Mouse (Mus musculus) CH12.LX (cell line): ENCODE results near the gene Csmd2. TPM values are rescaled to one million over a fixed set of nuclear protein-coding genes. Genes with fewer than 3 reads are reported as not detected.

Source experiments
- DNase-seq: peaks from one replicate; pipeline ENCODE4 v3.0.0-alpha.2; 2013; ENCODE audit errors: extremely low read depth
- H3K27ac ChIP-seq: 2 replicates; pipeline ENCODE4 v1.5.1; 2012; ENCODE audit warnings: low read depth, mild to moderate bottlenecking, control low read depth, moderate library complexity; ENCODE audit not compliant: insufficient read depth
- H3K27me3 ChIP-seq: replicated peaks from 2 replicates; pipeline ENCODE3; 2012; ENCODE audit warnings: inconsistent platforms
- H3K36me3 ChIP-seq, 2 experiments: replicated peaks in 1 of 2; 2 replicates each; pipeline versions ENCODE3 to v1.6.1; 2012; ENCODE audit warnings: inconsistent platforms in 1 of 2, low read length in 1 of 2, mild to moderate bottlenecking in 1 of 2, mixed read lengths in 1 of 2, moderate library complexity in 1 of 2; ENCODE audit not compliant: control insufficient read depth in 1 of 2, insufficient read depth in 1 of 2
- H3K4me1 ChIP-seq, 2 experiments: 2 replicates each; pipeline ENCODE4 v1.6.1; 2012; ENCODE audit warnings: inconsistent platforms in 1 of 2, moderate library complexity in 1 of 2; ENCODE audit not compliant: insufficient read depth in 2 of 2, control insufficient read depth in 1 of 2
- H3K4me2 ChIP-seq: 2 replicates; pipeline ENCODE4 v1.6.1; 2012; ENCODE audit warnings: low read depth, mild to moderate bottlenecking, control low read depth; ENCODE audit not compliant: poor library complexity, insufficient read depth, severe bottlenecking
- H3K4me3 ChIP-seq, 3 experiments: fragments of 150-350 bp in 1 of 3; sonication (generic) in 1 of 3; replicated peaks in 1 of 3; 2 replicates each; pipeline versions ENCODE3 to v1.5.1; 2011 to 2012; ENCODE audit warnings: low read depth in 2 of 3, low read length in 2 of 3, mild to moderate bottlenecking in 2 of 3, moderate library complexity in 2 of 3, control low read depth in 1 of 3, improper control_type of control experiment in 1 of 3, inconsistent platforms in 1 of 3, mixed read lengths in 1 of 3; ENCODE audit not compliant: poor library complexity in 1 of 3
- H3K79me2 ChIP-seq: replicated peaks from 2 replicates; pipeline ENCODE4 v1.6.1; 2012; ENCODE audit warnings: mild to moderate bottlenecking, moderate library complexity; ENCODE audit not compliant: control insufficient read depth, poor library complexity, insufficient read depth, severe bottlenecking; ENCODE audit errors: extremely low read depth
- H3K9ac ChIP-seq: 2 replicates; pipeline ENCODE4 v1.6.1; 2012; ENCODE audit warnings: low read depth, mild to moderate bottlenecking, control low read depth, moderate library complexity; ENCODE audit not compliant: insufficient read depth
- H3K9me3 ChIP-seq: replicated peaks from 2 replicates; pipeline ENCODE3; 2012; ENCODE audit warnings: low read length, inconsistent platforms, mixed read lengths
- BHLHE40 ChIP-seq: IDR thresholded peaks from 2 replicates; pipeline ENCODE4 v1.6.1; 2011; ENCODE audit warnings: mild to moderate bottlenecking, low read depth, low read length, improper control_type of control experiment
- CHD2 ChIP-seq: IDR thresholded peaks from 2 replicates; pipeline ENCODE4 v1.6.1; 2011; ENCODE audit warnings: low read length, improper control_type of control experiment
- CTCF ChIP-seq, 2 experiments: IDR thresholded peaks in 1 of 2; conservative IDR thresholded peaks in 1 of 2; 2 replicates each; pipeline ENCODE4 v1.5.1; 2011 to 2012; ENCODE audit warnings: low read depth in 2 of 2, low read length in 2 of 2, improper control_type of control experiment in 1 of 2, inconsistent platforms in 1 of 2, mild to moderate bottlenecking in 1 of 2, moderate library complexity in 1 of 2
- EP300 ChIP-seq: IDR thresholded peaks from 2 replicates; pipeline ENCODE4 v1.6.1; 2011; ENCODE audit warnings: low read length, improper control_type of control experiment
- ETS1 ChIP-seq: conservative IDR thresholded peaks from 2 replicates; pipeline ENCODE4 v1.6.1; 2012; ENCODE audit warnings: low read depth, mild to moderate bottlenecking, inconsistent platforms, low read length, improper control_type of control experiment, moderate library complexity
- IRF4 ChIP-seq: IDR thresholded peaks from 2 replicates; pipeline ENCODE4 v1.6.1; 2014; ENCODE audit warnings: low read depth, mild to moderate bottlenecking, inconsistent platforms, low read length, improper control_type of control experiment
- JUN ChIP-seq: IDR thresholded peaks from 2 replicates; pipeline ENCODE4 v1.6.1; 2011; ENCODE audit warnings: low read depth, mild to moderate bottlenecking, low read length, improper control_type of control experiment, moderate library complexity; ENCODE audit not compliant: insufficient read depth
- MXI1 ChIP-seq: IDR thresholded peaks from 2 replicates; pipeline ENCODE4 v1.6.1; 2011; ENCODE audit warnings: mild to moderate bottlenecking, low read depth, low read length, improper control_type of control experiment
- NRF1 ChIP-seq: IDR thresholded peaks from 2 replicates; pipeline ENCODE4 v1.6.1; 2014; ENCODE audit warnings: low read depth, mild to moderate bottlenecking, inconsistent platforms, low read length, improper control_type of control experiment, moderate library complexity
- PAX5 ChIP-seq: IDR thresholded peaks from 2 replicates; pipeline ENCODE4 v1.6.1; 2012; ENCODE audit warnings: low read length, inconsistent platforms, mixed read lengths
- POLR2A ChIP-seq: IDR thresholded peaks from 2 replicates; pipeline ENCODE4 v1.6.1; 2011; ENCODE audit warnings: low read depth, mild to moderate bottlenecking, improper control_type of control experiment, low read length
- POLR2AphosphoS2 ChIP-seq: IDR thresholded peaks from 2 replicates; pipeline ENCODE4 v1.6.1; 2011; ENCODE audit warnings: low read depth, low read length, improper control_type of control experiment
- SIN3A ChIP-seq: IDR thresholded peaks from 2 replicates; pipeline ENCODE4 v1.6.1; 2012; ENCODE audit warnings: low read length, improper control_type of control experiment, inconsistent platforms
- UBTF ChIP-seq: IDR thresholded peaks from 2 replicates; pipeline ENCODE4 v1.6.1; 2012; ENCODE audit warnings: low read depth, mild to moderate bottlenecking, inconsistent platforms, low read length, improper control_type of control experiment, moderate library complexity
- USF1 ChIP-seq: IDR thresholded peaks from 2 replicates; pipeline ENCODE4 v1.6.1; 2014; ENCODE audit warnings: low read depth, mild to moderate bottlenecking, inconsistent platforms, low read length, improper control_type of control experiment
- ZC3H11A ChIP-seq: IDR thresholded peaks from 2 replicates; pipeline ENCODE4 v1.6.1; 2012; ENCODE audit warnings: low read depth, mild to moderate bottlenecking, inconsistent platforms, low read length, improper control_type of control experiment
- ZKSCAN1 ChIP-seq: IDR thresholded peaks from 2 replicates; pipeline ENCODE4 v1.6.1; 2012; ENCODE audit warnings: low read depth, inconsistent platforms, low read length, improper control_type of control experiment, borderline replicate concordance
- ZNF384 ChIP-seq: IDR thresholded peaks from 2 replicates; pipeline ENCODE4 v1.6.1; 2012; ENCODE audit warnings: low read depth, low read length, improper control_type of control experiment, inconsistent platforms
- dilution Hi-C: fragments of 300-500 bp; cut with MboI; formaldehyde crosslinking; loops from 2 replicates; pipeline ENCODE4 v1.14.3; 2020; ENCODE audit warnings: low sequenced_read_pairs; ENCODE audit not compliant: extremely low pct_unique_long_range_greater_than_20kb, extremely low pct_ligation_motif_present
- in situ Hi-C: fragments of 300-500 bp; cut with MboI; formaldehyde crosslinking; loops from 3 replicates; pipeline ENCODE4 v1.14.3; 2019; ENCODE audit warnings: low sequenced_read_pairs, low pct_ligation_motif_present, low pct_unique_long_range_greater_than_20kb, mixed read lengths
- polyA plus RNA-seq: library from polyadenylated mRNA; unstranded; fragments of >175 nt; gene quantifications from 2 replicates; pipeline ENCODE4 v1.2.1, GENCODE M21; 2012; ENCODE audit warnings: low read depth; ENCODE audit not compliant: insufficient read length
- total RNA-seq, 2 experiments: library from RNA; depleted of rRNA; stranded (reverse); fragments of 300-350 nt in 1 of 2; fragments of >200 nt in 1 of 2; gene quantifications; 2 replicates each; pipeline ENCODE4 v1.2.3; 2012 to 2014

Csmd2 gene
- total and polyA plus RNA-seq, 3 experiments, result 0.08 to 0.80 TPM; not detected in 1

DNA sequence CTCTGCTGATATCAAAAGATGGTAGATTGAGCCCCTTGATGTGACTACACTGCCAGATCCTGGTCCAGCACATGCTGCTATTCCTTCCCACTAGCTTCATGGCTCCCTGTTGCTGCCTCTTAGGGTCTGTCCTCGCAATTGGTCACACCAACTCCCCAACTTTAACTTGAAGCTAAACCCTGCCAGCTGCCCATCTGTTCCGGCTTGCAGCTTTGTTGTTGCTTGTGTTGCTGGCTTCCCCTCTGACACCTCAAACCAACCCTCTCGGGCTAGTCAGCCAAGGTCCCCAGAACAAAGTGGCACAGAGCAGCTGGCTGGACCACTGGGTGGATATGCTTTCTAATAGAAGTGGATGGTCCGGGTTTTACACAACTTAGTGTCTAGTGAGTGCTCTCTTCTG is 339.1 kb downstream of the Csmd2 start:
- in situ Hi-C loops (no loop called here), dilution Hi-C loops (no loop called here)
- Histone ChIP-seq H3K79me2 (no peaks in the 10 kb centered on the region), H3K4me1 (no peaks in the 10 kb centered on the region), H3K36me3 (no peaks in the 10 kb centered on the region), H3K27me3 (no peaks in the 10 kb centered on the region), H3K4me3 (no peak overlapping the region), H3K9me3 (peaks cover 84% of the 10 kb centered on the region), H3K9ac (no peak overlapping the region), H3K27ac (no peak overlapping the region), H3K4me2 (no peak overlapping the region)
- no peak for DNase-seq
- TF ChIP-seq JUN, result no peak
- TF ChIP-seq ETS1, result no peak
- no peak for TF ChIP-seq EP300
- TF ChIP-seq ZKSCAN1, result no peak
- no peak for TF ChIP-seq POLR2A
- TF ChIP-seq MXI1, result no peak
- no peak for TF ChIP-seq IRF4
- no peak for TF ChIP-seq ZNF384
- TF ChIP-seq POLR2AphosphoS2, result no peak
- TF ChIP-seq CTCF (conservative IDR thresholded peaks at IDR 0.05 in 1 of 2, IDR thresholded peaks at IDR 0.05 in 1 of 2; ENCODE audit: low read depth in 2 of 2, low read length in 2 of 2), result no peak
- no peak for TF ChIP-seq PAX5
- TF ChIP-seq ZC3H11A, result no peak
- no peak for TF ChIP-seq CHD2
- TF ChIP-seq USF1, result no peak
- TF ChIP-seq SIN3A, result no peak
- TF ChIP-seq NRF1, result no peak

DNA sequence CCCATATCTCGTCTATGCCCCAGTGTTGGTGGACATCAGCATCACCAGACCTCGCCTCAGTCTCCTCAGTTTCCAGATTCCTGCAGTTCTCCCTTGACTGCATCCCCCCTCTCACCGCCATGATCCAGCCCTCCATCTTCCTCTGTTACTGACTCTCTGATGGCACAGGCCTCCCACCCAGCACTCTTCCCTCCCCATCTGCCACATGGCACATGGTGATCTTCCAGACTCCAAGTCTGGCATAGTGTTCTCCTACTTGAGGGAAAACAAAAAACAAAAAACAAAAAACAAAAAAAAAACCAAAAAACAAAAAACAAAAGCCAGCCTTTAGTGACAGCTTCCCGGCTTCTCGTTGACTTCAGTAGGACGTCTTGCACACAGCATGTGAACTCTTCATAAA is 339.8 kb downstream of the Csmd2 start:
- Histone ChIP-seq H3K4me1 (no peaks in the 10 kb centered on the region), H3K36me3 (no peaks in the 10 kb centered on the region), H3K9me3 (peaks cover 84% of the 10 kb centered on the region), H3K9ac (no peak overlapping the region), H3K4me2 (no peak overlapping the region), H3K79me2 (no peaks in the 10 kb centered on the region), H3K4me3 (no peak overlapping the region), H3K27me3 (no peaks in the 10 kb centered on the region), H3K27ac (no peak overlapping the region)
- DNase-seq, result no peak
- TF ChIP-seq SIN3A (no peak), BHLHE40 (no peak), UBTF (no peak)
- dilution Hi-C loops (no loop called here), in situ Hi-C loops (no loop called here)
